Mouse (Mus musculus): Measurements from ENCODE around the gene Gpc5.

DNA sequence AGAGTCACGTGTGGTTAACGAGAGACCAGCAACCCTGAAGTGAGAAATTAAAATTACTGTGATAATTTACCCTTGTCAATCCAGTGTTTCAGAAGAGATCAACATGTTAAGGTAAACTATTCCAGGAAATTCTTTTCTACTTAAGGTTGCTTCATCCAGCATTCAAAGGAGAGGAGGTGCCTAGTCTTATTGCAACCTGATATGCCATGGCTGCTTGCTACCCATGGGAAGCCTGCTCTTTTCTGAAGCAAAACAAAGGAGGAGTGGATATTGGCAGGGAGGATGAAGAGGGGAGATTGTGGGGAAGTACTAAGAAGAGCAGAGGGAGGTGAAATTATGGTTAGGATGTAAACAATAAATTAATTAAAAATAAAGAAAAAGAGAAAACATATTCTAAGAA is 15.5 kb downstream of the Gpc5 start:
- TF ChIP-seq POLR2A (IDR thresholded peaks at IDR 0.05; ENCODE audit: extremely low read depth, insufficient read depth, low read length): no peak
- no peak for TF ChIP-seq CTCF (IDR thresholded peaks at IDR 0.05; ENCODE audit: low read depth, low read length)
